Mouse (Mus musculus): Measurements from ENCODE around the gene Frem1. TPM values are rescaled to one million over a fixed set of nuclear protein-coding genes. Genes with fewer than 3 reads are reported as not detected.

Gene Frem1
- polyA plus RNA-seq, 1 experiment, result 0.37 TPM

GRCm38 (mm10) chr4:82860566-82860965 lies 191.6 kb downstream of the Frem1 start:
- 82% methylated on average over 3 of the region's 3 CpGs for WGBS
- H3K4me3 ChIP-seq (replicated peaks; ENCODE audit: control insufficient read depth, low read depth, low read length), result no peak overlapping the region
- no peak overlapping the region for H3K27ac ChIP-seq (ENCODE audit: control insufficient read depth, insufficient read depth, low read depth, low read length, poor library complexity)
- TF ChIP-seq CTCF (IDR thresholded peaks at IDR 0.05; ENCODE audit: control insufficient read depth, insufficient read depth, low read length), result no peak
- H3K4me1 ChIP-seq (ENCODE audit: control insufficient read depth, insufficient read depth, low read length), result no peaks in the 10 kb centered on the region; the same call in 1 of the 2 replicates

- TF ChIP-seq POLR2A (IDR thresholded peaks at IDR 0.05; ENCODE audit: borderline replicate concordance, control insufficient read depth, low read depth, low read length) (peak; percentile 29; the same call in 1 of the 2 replicates), CTCF (IDR thresholded peaks at IDR 0.05; ENCODE audit: control insufficient read depth, insufficient read depth, low read length) (no peak)
- Histone ChIP-seq H3K4me1 (ENCODE audit: control insufficient read depth, insufficient read depth, low read length) (no peaks in the 10 kb centered on the region; the same call in 1 of the 2 replicates), H3K27ac (ENCODE audit: control insufficient read depth, insufficient read depth, low read depth, low read length, poor library complexity) (peak within 1 kb of the TSS; percentile 76), H3K4me3 (replicated peaks; ENCODE audit: control insufficient read depth, low read depth, low read length) (peak within 1 kb of the TSS; percentile 72)
- WGBS, result 2% methylated on average over 82 of the region's 82 CpGs
Observed at GRCm38 (mm10) chr4:82859131-82860125, 192.7 kb downstream of the Frem1 start, which contains the start of gene Zdhhc21. Gene Zdhhc21, minus strand, starts transcription at chr4:82859958.

GRCm38 (mm10) chr4:82858431-82859010 lies 193.6 kb downstream of the Frem1 start:
- Histone ChIP-seq H3K4me1 (ENCODE audit: control insufficient read depth, insufficient read depth, low read length) (no peaks in the 10 kb centered on the region; the same call in 1 of the 2 replicates), H3K4me3 (replicated peaks; ENCODE audit: control insufficient read depth, low read depth, low read length) (no peak overlapping the region), H3K27ac (ENCODE audit: control insufficient read depth, insufficient read depth, low read depth, low read length, poor library complexity) (no peak overlapping the region)
- no peak for TF ChIP-seq CTCF (IDR thresholded peaks at IDR 0.05; ENCODE audit: control insufficient read depth, insufficient read depth, low read length)
- no peak for TF ChIP-seq POLR2A (IDR thresholded peaks at IDR 0.05; ENCODE audit: borderline replicate concordance, control insufficient read depth, low read depth, low read length)
- 24% methylated on average over 4 of the region's 4 CpGs for WGBS

- TF ChIP-seq POLR2A (IDR thresholded peaks at IDR 0.05; ENCODE audit: borderline replicate concordance, control insufficient read depth, low read depth, low read length) (no peak), CTCF (IDR thresholded peaks at IDR 0.05; ENCODE audit: control insufficient read depth, insufficient read depth, low read length) (no peak)
- 69% methylated on average over 3 of the region's 3 CpGs for WGBS
- H3K4me1 ChIP-seq (ENCODE audit: control insufficient read depth, insufficient read depth, low read length), result no peaks in the 10 kb centered on the region; the same call in 1 of the 2 replicates
- no peak overlapping the region for H3K4me3 ChIP-seq (replicated peaks; ENCODE audit: control insufficient read depth, low read depth, low read length)
- H3K27ac ChIP-seq (ENCODE audit: control insufficient read depth, insufficient read depth, low read depth, low read length, poor library complexity), result no peak overlapping the region
Observed at GRCm38 (mm10) chr4:82856986-82857385, 195.2 kb downstream of the Frem1 start.

GRCm38 (mm10) chr4:82853809-82854208 lies 198.3 kb downstream of the Frem1 start:
- no peak overlapping the region for H3K27ac ChIP-seq (ENCODE audit: control insufficient read depth, insufficient read depth, low read depth, low read length, poor library complexity)
- TF ChIP-seq POLR2A (IDR thresholded peaks at IDR 0.05; ENCODE audit: borderline replicate concordance, control insufficient read depth, low read depth, low read length) (no peak), CTCF (IDR thresholded peaks at IDR 0.05; ENCODE audit: control insufficient read depth, insufficient read depth, low read length) (no peak)
- WGBS, result 85% methylated on average over 2 of the region's 2 CpGs

GRCm38 (mm10) chr4:82848552-82849234 lies 203.4 kb downstream of the Frem1 start:
- Histone ChIP-seq H3K4me1 (ENCODE audit: control insufficient read depth, insufficient read depth, low read length) (no peaks in the 10 kb centered on the region; the same call in 1 of the 2 replicates), H3K27ac (ENCODE audit: control insufficient read depth, insufficient read depth, low read depth, low read length, poor library complexity) (no peak overlapping the region), H3K4me3 (replicated peaks; ENCODE audit: control insufficient read depth, low read depth, low read length) (no peak overlapping the region)
- WGBS, result 36% methylated on average over 5 of the region's 5 CpGs
- TF ChIP-seq POLR2A (IDR thresholded peaks at IDR 0.05; ENCODE audit: borderline replicate concordance, control insufficient read depth, low read depth, low read length) (no peak), CTCF (IDR thresholded peaks at IDR 0.05; ENCODE audit: control insufficient read depth, insufficient read depth, low read length) (no peak)

More at GRCm38 (mm10) chr4:82853809-82854208, 198.3 kb downstream of the Frem1 start:
- H3K4me3 ChIP-seq (replicated peaks; ENCODE audit: control insufficient read depth, low read depth, low read length), result no peak overlapping the region
- H3K4me1 ChIP-seq (ENCODE audit: control insufficient read depth, insufficient read depth, low read length), result no peaks in the 10 kb centered on the region; the same call in 1 of the 2 replicates

Other genes with a start within 250 kb of the Frem1 start
- 2.2 and 3.2 TPM in 2 replicates for gene Zdhhc21, start 192.4 kb downstream of the Frem1 start, polyA plus RNA-seq (2011; ENCODE audit: insufficient read depth, insufficient read length, low replicate concordance, missing spikeins)
- not detected in 2 replicates for gene Cer1, start 167.2 kb downstream of the Frem1 start, polyA plus RNA-seq (2011; ENCODE audit: insufficient read depth, insufficient read length, low replicate concordance, missing spikeins)

All from bone marrow, adult 2 months (tissue).